Mouse (Mus musculus): ENCODE data around the gene Jag1.

- no peak for TF ChIP-seq POLR2A (IDR thresholded peaks at IDR 0.05; ENCODE audit: extremely low read depth, insufficient read depth, low read length)
- TF ChIP-seq CTCF (IDR thresholded peaks at IDR 0.05; ENCODE audit: extremely low read depth, insufficient read depth, low read length), result no peak
Observed at GRCm38 (mm10) chr2:137044122-137044521, 72.3 kb downstream of the Jag1 start.
